Mouse (Mus musculus) cerebellum, adult 9-10 months (tissue): ENCODE measurements around the gene Tbc1d23.
"Not testable (repeated sequence)": the region's sequence is repeated elsewhere in the genome, so short reads cannot be mapped to it uniquely, and the experiment has no call there.

ENCODE experiments used
- DNase-seq: peaks from one replicate; pipeline ENCODE4 v3.0.0; 2022

The Tbc1d23 gene

GRCm38 (mm10) chr16:57211037-57211436 lies 20.3 kb downstream of the Tbc1d23 start:
- DNase-seq: no peak

- DNase-seq: no peak
Observed at GRCm38 (mm10) chr16:57208342-57208741, 23.0 kb downstream of the Tbc1d23 start.

- DNase-seq: no peak
Observed at GRCm38 (mm10) chr16:57197281-57197680, 34.0 kb downstream of the Tbc1d23 start.

- DNase-seq: no peak
Observed at GRCm38 (mm10) chr16:57196590-57196989, 34.7 kb downstream of the Tbc1d23 start.

- no peak for DNase-seq
Observed at GRCm38 (mm10) chr16:57191214-57191613, 40.1 kb downstream of the Tbc1d23 start.

GRCm38 (mm10) chr16:57190390-57190789 lies 40.9 kb downstream of the Tbc1d23 start:
- DNase-seq: no peak

GRCm38 (mm10) chr16:57189493-57189892 lies 41.8 kb downstream of the Tbc1d23 start:
- no peak for DNase-seq

GRCm38 (mm10) chr16:57186618-57187017 lies 44.7 kb downstream of the Tbc1d23 start:
- DNase-seq: no peak

GRCm38 (mm10) chr16:57182037-57182436 lies 49.3 kb downstream of the Tbc1d23 start:
- no peak for DNase-seq

- DNase-seq: no peak
Observed at GRCm38 (mm10) chr16:57181180-57181579, 50.1 kb downstream of the Tbc1d23 start.

GRCm38 (mm10) chr16:57177664-57178063 lies 53.6 kb downstream of the Tbc1d23 start:
- no peak for DNase-seq

- peak; percentile 61 for DNase-seq
Observed at GRCm38 (mm10) chr16:57177254-57177653, 54.0 kb downstream of the Tbc1d23 start.

GRCm38 (mm10) chr16:57176276-57176675 lies 55.0 kb downstream of the Tbc1d23 start:
- DNase-seq: no peak

- no peak for DNase-seq
Observed at GRCm38 (mm10) chr16:57175751-57176150, 55.6 kb downstream of the Tbc1d23 start.

- DNase-seq: not testable (repeated sequence)
Observed at GRCm38 (mm10) chr16:57174480-57174879, 56.8 kb downstream of the Tbc1d23 start.

GRCm38 (mm10) chr16:57171570-57171969 lies 59.7 kb downstream of the Tbc1d23 start:
- no peak for DNase-seq

- DNase-seq: no peak
Observed at GRCm38 (mm10) chr16:57171161-57171560, 60.1 kb downstream of the Tbc1d23 start.

- DNase-seq: no peak
Observed at GRCm38 (mm10) chr16:57168236-57168635, 63.1 kb downstream of the Tbc1d23 start.

- DNase-seq: no peak
Observed at GRCm38 (mm10) chr16:57167514-57167912, 63.8 kb downstream of the Tbc1d23 start.

GRCm38 (mm10) chr16:57166611-57167513 lies 64.4 kb downstream of the Tbc1d23 start, which contains the start of gene Nit2:
Gene Nit2 (minus strand): TSS chr16:57167341.
- peak; percentile 92 for DNase-seq

GRCm38 (mm10) chr16:57166086-57166485 lies 65.2 kb downstream of the Tbc1d23 start:
- peak; percentile 19 for DNase-seq

- no peak for DNase-seq
Observed at GRCm38 (mm10) chr16:57165157-57165556, 66.1 kb downstream of the Tbc1d23 start.

- no peak for DNase-seq
Observed at GRCm38 (mm10) chr16:57163694-57164093, 67.6 kb downstream of the Tbc1d23 start.

- DNase-seq: no peak
Observed at GRCm38 (mm10) chr16:57162841-57163240, 68.5 kb downstream of the Tbc1d23 start.

- DNase-seq: no peak
Observed at GRCm38 (mm10) chr16:57159835-57160234, 71.5 kb downstream of the Tbc1d23 start.
